Mouse (Mus musculus): Measurements from ENCODE around the gene Zfp26. TPM values are rescaled to one million over a fixed set of nuclear protein-coding genes. Genes with fewer than 3 reads are reported as not detected.

Zfp26 gene
- total and polyA plus RNA-seq, 2 experiments from 2014 or later = 9.3 to 20.5 TPM

GRCm38 (mm10) chr9:20384532-20385342, 75.2 kb downstream of the Zfp26 start, which contains the start of gene Zfp560:
TSS of gene Zfp560 (minus strand) at chr9:20385177.
- DNase-seq (ENCODE audit: low spot score) (peak; percentile 96), ATAC-seq (ENCODE audit: low FRiP score) (peak; percentile 99)
- 3% methylated on average over 40 of the region's 40 CpGs for WGBS
- TF ChIP-seq CTCF (IDR thresholded peaks at IDR 0.05) = peak; percentile 72
- no peaks in the 10 kb centered on the region for H3K9me3 ChIP-seq (ENCODE audit: low read length)
- H3K4me1 ChIP-seq (ENCODE audit: insufficient read depth, low read length) = 0 out of 2 replicates have a peak, but pooled peaks cover 8% of the 10 kb centered on the region
- H3K4me3 ChIP-seq (ENCODE audit: low read depth, low read length) = peak within 1 kb of the TSS; percentile 51
- no peaks in the 10 kb centered on the region for H3K36me3 ChIP-seq (ENCODE audit: insufficient read depth, low read length)
- H3K27me3 ChIP-seq (ENCODE audit: insufficient read depth, low read length) = no peaks in the 10 kb centered on the region
- peak within 1 kb of the TSS; percentile 57 for H3K27ac ChIP-seq (ENCODE audit: low read depth, low read length)
- peak within 1 kb of the TSS; percentile 72 for H3K4me2 ChIP-seq (ENCODE audit: low read depth, low read length, poor library complexity, severe bottlenecking)
- peak within 1 kb of the TSS; percentile 69 for H3K9ac ChIP-seq (replicated peaks; ENCODE audit: low read length, poor library complexity, severe bottlenecking)

- no peak overlapping the region for H3K9ac ChIP-seq (replicated peaks; ENCODE audit: low read length, poor library complexity, severe bottlenecking)
- peak overlapping the region; percentile 72 for H3K4me2 ChIP-seq (ENCODE audit: low read depth, low read length, poor library complexity, severe bottlenecking)
- ATAC-seq (ENCODE audit: low FRiP score) (no peak), DNase-seq (ENCODE audit: low spot score) (no peak)
- H3K9me3 ChIP-seq (ENCODE audit: low read length) = no peaks in the 10 kb centered on the region
- no peaks in the 10 kb centered on the region for H3K27me3 ChIP-seq (ENCODE audit: insufficient read depth, low read length)
- H3K36me3 ChIP-seq (ENCODE audit: insufficient read depth, low read length) = no peaks in the 10 kb centered on the region
- peak overlapping the region; percentile 51; the same call in 1 of the 2 replicates for H3K4me3 ChIP-seq (ENCODE audit: low read depth, low read length)
- H3K4me1 ChIP-seq (ENCODE audit: insufficient read depth, low read length) = 0 out of 2 replicates have a peak, but pooled peaks cover 8% of the 10 kb centered on the region
- no peak for TF ChIP-seq CTCF (IDR thresholded peaks at IDR 0.05)
- 92% methylated on average over 7 of the region's 7 CpGs for WGBS
- H3K27ac ChIP-seq (ENCODE audit: low read depth, low read length) = no peak overlapping the region
These were observed 76.3 kb downstream of the Zfp26 start for GRCm38 (mm10) chr9:20383659-20384058.

Other genes with a start within 250 kb of the Zfp26 start
- gene Olfr871, start 248.0 kb downstream of the Zfp26 start, total RNA-seq (2014; rRNA removed) = not detected in 2 replicates
- not detected in 2 replicates for gene Olfr871, start 248.0 kb downstream of the Zfp26 start, polyA plus RNA-seq (2015; fragmentation: Nextera tagmentation; extraction: Ambion mirVana)
- gene Olfr872, start 223.0 kb downstream of the Zfp26 start, total RNA-seq (2014; rRNA removed) = not detected in 2 replicates
- gene Olfr872, start 223.0 kb downstream of the Zfp26 start, polyA plus RNA-seq (2015; fragmentation: Nextera tagmentation; extraction: Ambion mirVana) = not detected in 2 replicates
- gene Olfr39, start 177.8 kb downstream of the Zfp26 start, total RNA-seq (2014; rRNA removed) = not detected in 2 replicates
- gene Olfr39, start 177.8 kb downstream of the Zfp26 start, polyA plus RNA-seq (2015; fragmentation: Nextera tagmentation; extraction: Ambion mirVana) = not detected in 2 replicates
- gene Olfr873, start 161.6 kb downstream of the Zfp26 start, total RNA-seq (2014; rRNA removed) = not detected in 2 replicates
- gene Olfr873, start 161.6 kb downstream of the Zfp26 start, polyA plus RNA-seq (2015; fragmentation: Nextera tagmentation; extraction: Ambion mirVana) = not detected in 2 replicates
- not detected in 2 replicates for gene Olfr18, start 124.1 kb downstream of the Zfp26 start, total RNA-seq (2014; rRNA removed)
- gene Olfr18, start 124.1 kb downstream of the Zfp26 start, polyA plus RNA-seq (2015; fragmentation: Nextera tagmentation; extraction: Ambion mirVana) = 0.11 TPM in 1 of 2 replicates, not detected in the other
- gene Zfp560, start 75.0 kb downstream of the Zfp26 start, total RNA-seq (2014; rRNA removed) = 23.6 and 45.2 TPM in 2 replicates
- gene Zfp560, start 75.0 kb downstream of the Zfp26 start, polyA plus RNA-seq (2015; fragmentation: Nextera tagmentation; extraction: Ambion mirVana) = 73.4 and 73.6 TPM in 2 replicates
- gene Zfp426, start 32.6 kb upstream of the Zfp26 start, total RNA-seq (2014; rRNA removed) = 33.5 and 62.2 TPM in 2 replicates
- 20.8 and 23.4 TPM in 2 replicates for gene Zfp426, start 32.6 kb upstream of the Zfp26 start, polyA plus RNA-seq (2015; fragmentation: Nextera tagmentation; extraction: Ambion mirVana)
- gene Zfp266, start 61.3 kb upstream of the Zfp26 start, total RNA-seq (2014; rRNA removed) = 96.3 and 124 TPM in 2 replicates
- gene Zfp266, start 61.3 kb upstream of the Zfp26 start, polyA plus RNA-seq (2015; fragmentation: Nextera tagmentation; extraction: Ambion mirVana) = 48.5 and 54.8 TPM in 2 replicates
- 21.3 and 27.1 TPM in 2 replicates for gene Zfp846, start 121.1 kb upstream of the Zfp26 start, total RNA-seq (2014; rRNA removed)
- gene Zfp846, start 121.1 kb upstream of the Zfp26 start, polyA plus RNA-seq (2015; fragmentation: Nextera tagmentation; extraction: Ambion mirVana) = 44.2 and 47.5 TPM in 2 replicates
- gene Ubl5, start 182.7 kb upstream of the Zfp26 start, total RNA-seq (2014; rRNA removed) = 213 and 253 TPM in 2 replicates
- gene Ubl5, start 182.7 kb upstream of the Zfp26 start, polyA plus RNA-seq (2015; fragmentation: Nextera tagmentation; extraction: Ambion mirVana) = 498 and 531 TPM in 2 replicates
- 17.6 and 25.3 TPM in 2 replicates for gene Fbxl12, start 184.6 kb upstream of the Zfp26 start, total RNA-seq (2014; rRNA removed)
- gene Fbxl12, start 184.6 kb upstream of the Zfp26 start, polyA plus RNA-seq (2015; fragmentation: Nextera tagmentation; extraction: Ambion mirVana) = 12.9 and 13.6 TPM in 2 replicates
- 31.9 and 32.0 TPM in 2 replicates for gene Pin1, start 191.9 kb upstream of the Zfp26 start, total RNA-seq (2014; rRNA removed)
- gene Pin1, start 191.9 kb upstream of the Zfp26 start, polyA plus RNA-seq (2015; fragmentation: Nextera tagmentation; extraction: Ambion mirVana) = 60.3 and 67.1 TPM in 2 replicates